Mouse (Mus musculus): ENCODE measurements around the gene Dhdds. TPM values are rescaled to one million over a fixed set of nuclear protein-coding genes. Genes with fewer than 3 reads are reported as not detected.
A peak's percentile ranks its signal among the peaks of the same experiment; 100 is the strongest.

Gene Dhdds
- polyA plus RNA-seq, 1 experiment from 2014 or later, result 37.4 TPM

DNA sequence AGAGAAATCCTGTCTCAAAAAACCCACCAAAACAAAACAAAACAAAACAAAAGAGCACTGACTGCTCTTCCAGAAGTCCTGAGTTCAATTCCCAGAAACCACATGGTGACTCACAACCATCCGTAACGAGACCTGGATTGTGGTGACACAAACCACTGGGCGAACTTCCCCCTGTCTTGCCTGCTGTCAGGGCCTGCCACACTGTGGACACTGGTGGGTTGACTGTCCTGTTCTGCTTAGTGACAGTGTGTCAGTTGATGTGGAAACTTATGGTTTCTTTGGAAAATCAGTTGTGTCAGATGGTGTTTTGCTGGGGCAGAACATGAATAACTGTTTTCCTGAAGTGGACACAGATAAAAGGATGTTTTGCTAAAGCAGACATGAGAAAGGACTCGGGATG is 58.0 kb downstream of the Dhdds start:
- Histone ChIP-seq H3K4me2 (ENCODE audit: low read length) (no peak overlapping the region), H3K36me3 (ENCODE audit: control insufficient read depth, insufficient read depth, low read length) (no peaks in the 10 kb centered on the region), H3K9me3 (ENCODE audit: control insufficient read depth, low read length) (no peaks in the 10 kb centered on the region), H3K27ac (replicated peaks in 1 of 2; ENCODE audit: control insufficient read depth in 1 of 2, insufficient read depth in 1 of 2, low read depth in 2 of 2, low read length in 2 of 2) (no peak overlapping the region), H3K27me3 (ENCODE audit: control insufficient read depth, insufficient read depth, low read length) (no peaks in the 10 kb centered on the region), H3K4me3 (ENCODE audit: control insufficient read depth in 1 of 2, insufficient read depth in 1 of 2, low read depth in 1 of 2, low read length in 2 of 2) (no peak overlapping the region), H3K9ac (ENCODE audit: low read length) (no peak overlapping the region), H3K4me1 (ENCODE audit: control insufficient read depth in 2 of 2, insufficient read depth in 2 of 2, low read length in 2 of 2) (peaks cover 7 to 18% of the 10 kb centered on the region in 2 experiments)
- no peak for ATAC-seq (ENCODE audit: insufficient number of reproducible peaks, insufficient read depth, low FRiP score, low read depth)
- WGBS, result 90% methylated on average over 4 of the region's 4 CpGs

DNA sequence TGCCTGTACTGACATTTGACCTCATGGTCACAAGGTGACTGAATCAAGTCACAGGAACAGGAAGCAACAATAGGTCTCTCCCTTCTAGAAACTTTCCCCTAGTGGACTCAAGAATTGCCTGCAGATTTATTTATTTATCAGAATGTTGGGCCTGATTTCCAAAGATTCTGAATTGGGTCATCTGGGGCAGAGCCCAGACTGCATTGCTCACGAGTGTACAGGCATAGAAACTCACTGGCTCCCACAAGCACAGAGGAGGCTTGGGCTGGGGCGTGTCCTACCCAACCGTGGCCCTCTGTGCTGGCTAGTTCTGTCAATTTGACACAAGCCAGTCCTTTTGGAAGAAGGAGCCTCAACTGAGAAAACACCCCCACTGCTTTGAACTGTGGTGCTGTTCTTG is 59.1 kb downstream of the Dhdds start:
- no peaks in the 10 kb centered on the region for H3K36me3 ChIP-seq (ENCODE audit: control insufficient read depth, insufficient read depth, low read length)
- 30% methylated on average over 3 of the region's 3 CpGs for WGBS
- no peak overlapping the region for H3K27ac ChIP-seq (replicated peaks in 1 of 2; ENCODE audit: control insufficient read depth in 1 of 2, insufficient read depth in 1 of 2, low read depth in 2 of 2, low read length in 2 of 2)
- no peak overlapping the region for H3K9ac ChIP-seq (ENCODE audit: low read length)
- H3K4me2 ChIP-seq (ENCODE audit: low read length), result no peak overlapping the region
- no peaks in the 10 kb centered on the region for H3K27me3 ChIP-seq (ENCODE audit: control insufficient read depth, insufficient read depth, low read length)
- peaks cover 7 to 18% of the 10 kb centered on the region in 2 experiments for H3K4me1 ChIP-seq (ENCODE audit: control insufficient read depth in 2 of 2, insufficient read depth in 2 of 2, low read length in 2 of 2)
- no peak for ATAC-seq (ENCODE audit: insufficient number of reproducible peaks, insufficient read depth, low FRiP score, low read depth)
- H3K9me3 ChIP-seq (ENCODE audit: control insufficient read depth, low read length), result no peaks in the 10 kb centered on the region
- no peak overlapping the region for H3K4me3 ChIP-seq (ENCODE audit: control insufficient read depth in 1 of 2, insufficient read depth in 1 of 2, low read depth in 1 of 2, low read length in 2 of 2)

DNA sequence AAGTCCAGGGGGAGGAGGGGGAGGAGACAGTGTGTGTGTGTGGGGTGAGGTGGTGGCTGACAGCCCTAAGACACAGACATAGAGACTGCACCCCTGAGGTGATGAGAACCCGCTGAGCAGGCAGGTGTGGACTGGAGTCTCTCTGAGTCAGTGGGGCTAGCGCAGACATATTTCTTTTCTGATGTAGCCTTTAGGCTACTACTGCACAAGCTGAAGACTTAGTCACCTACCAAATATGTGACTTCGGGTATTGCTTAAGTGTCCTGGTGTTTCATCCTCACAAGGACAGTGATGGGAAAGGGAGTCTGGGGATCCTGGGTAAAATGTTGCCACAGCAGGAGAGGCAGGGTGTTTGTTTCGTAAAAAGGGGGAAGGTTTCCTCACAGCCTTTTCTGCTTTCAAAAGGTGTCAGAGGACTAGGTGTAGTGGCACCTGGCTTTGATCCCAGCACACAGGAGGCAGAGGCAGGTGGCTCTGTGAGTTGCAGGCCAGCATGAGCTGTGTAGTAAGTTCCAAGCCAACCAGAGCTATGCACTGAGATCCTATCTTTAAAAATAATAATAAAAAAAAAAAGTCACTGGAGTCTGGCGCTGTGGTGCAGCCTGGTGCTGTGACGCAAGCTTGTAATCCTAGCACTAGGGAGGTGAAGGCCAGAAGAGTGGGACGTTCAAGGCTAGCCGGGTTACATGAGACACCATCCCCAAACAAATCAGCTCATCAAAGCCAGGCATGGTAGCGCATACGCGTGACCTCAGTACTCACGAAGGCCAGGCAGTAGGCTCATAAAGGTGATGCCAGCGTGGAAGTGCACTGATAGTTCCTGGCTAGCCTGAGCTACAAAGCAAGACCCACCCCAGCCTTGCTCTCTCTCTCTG is 60.1 kb downstream of the Dhdds start:
- H3K9ac ChIP-seq (ENCODE audit: low read length), result no peak overlapping the region
- 70% methylated on average over 13 of the region's 13 CpGs for WGBS
- no peak overlapping the region for H3K4me2 ChIP-seq (ENCODE audit: low read length)
- peaks cover 7 to 18% of the 10 kb centered on the region in 2 experiments for H3K4me1 ChIP-seq (ENCODE audit: control insufficient read depth in 2 of 2, insufficient read depth in 2 of 2, low read length in 2 of 2)
- H3K4me3 ChIP-seq (ENCODE audit: control insufficient read depth in 1 of 2, insufficient read depth in 1 of 2, low read depth in 1 of 2, low read length in 2 of 2), result no peak overlapping the region
- H3K27ac ChIP-seq (replicated peaks in 1 of 2; ENCODE audit: control insufficient read depth in 1 of 2, insufficient read depth in 1 of 2, low read depth in 2 of 2, low read length in 2 of 2), result no peak overlapping the region
- no peak for ATAC-seq (ENCODE audit: insufficient number of reproducible peaks, insufficient read depth, low FRiP score, low read depth)
- H3K27me3 ChIP-seq (ENCODE audit: control insufficient read depth, insufficient read depth, low read length), result no peaks in the 10 kb centered on the region
- no peaks in the 10 kb centered on the region for H3K9me3 ChIP-seq (ENCODE audit: control insufficient read depth, low read length)
- H3K36me3 ChIP-seq (ENCODE audit: control insufficient read depth, insufficient read depth, low read length), result no peaks in the 10 kb centered on the region

DNA sequence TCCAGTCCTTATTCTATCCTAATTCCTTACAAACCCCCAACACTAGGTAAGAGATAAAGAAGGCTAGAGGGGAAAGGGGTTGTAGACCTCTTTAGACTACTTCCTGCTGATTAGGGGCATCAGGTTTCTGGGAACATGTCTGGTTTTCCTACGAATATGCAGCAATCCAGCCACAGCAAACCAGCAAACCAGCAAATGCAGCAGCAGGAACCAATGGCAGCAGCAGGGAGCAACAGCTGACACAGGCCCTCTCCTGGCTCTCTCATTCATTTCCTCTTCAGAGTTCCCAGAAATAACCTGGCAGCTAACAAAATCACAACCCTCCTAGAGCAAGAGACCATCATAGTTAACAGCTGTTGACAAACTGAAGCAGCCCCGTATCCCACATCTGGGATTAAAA is 62.6 kb downstream of the Dhdds start:
- Histone ChIP-seq H3K27ac (replicated peaks in 1 of 2; ENCODE audit: control insufficient read depth in 1 of 2, insufficient read depth in 1 of 2, low read depth in 2 of 2, low read length in 2 of 2) (0 out of 4 replicates have a peak overlapping the region, but pooled peaks of 1 of the 2 experiments have one; percentile 37), H3K9ac (ENCODE audit: low read length) (no peak overlapping the region), H3K27me3 (ENCODE audit: control insufficient read depth, insufficient read depth, low read length) (no peaks in the 10 kb centered on the region), H3K4me1 (ENCODE audit: control insufficient read depth in 2 of 2, insufficient read depth in 2 of 2, low read length in 2 of 2) (peaks cover 7 to 18% of the 10 kb centered on the region in 2 experiments), H3K4me2 (ENCODE audit: low read length) (no peak overlapping the region), H3K9me3 (ENCODE audit: control insufficient read depth, low read length) (no peaks in the 10 kb centered on the region), H3K36me3 (ENCODE audit: control insufficient read depth, insufficient read depth, low read length) (no peaks in the 10 kb centered on the region), H3K4me3 (ENCODE audit: control insufficient read depth in 1 of 2, insufficient read depth in 1 of 2, low read depth in 1 of 2, low read length in 2 of 2) (no peak overlapping the region)
- 15% methylated on average over 2 of the region's 2 CpGs for WGBS
- no peak for ATAC-seq (ENCODE audit: insufficient number of reproducible peaks, insufficient read depth, low FRiP score, low read depth)

DNA sequence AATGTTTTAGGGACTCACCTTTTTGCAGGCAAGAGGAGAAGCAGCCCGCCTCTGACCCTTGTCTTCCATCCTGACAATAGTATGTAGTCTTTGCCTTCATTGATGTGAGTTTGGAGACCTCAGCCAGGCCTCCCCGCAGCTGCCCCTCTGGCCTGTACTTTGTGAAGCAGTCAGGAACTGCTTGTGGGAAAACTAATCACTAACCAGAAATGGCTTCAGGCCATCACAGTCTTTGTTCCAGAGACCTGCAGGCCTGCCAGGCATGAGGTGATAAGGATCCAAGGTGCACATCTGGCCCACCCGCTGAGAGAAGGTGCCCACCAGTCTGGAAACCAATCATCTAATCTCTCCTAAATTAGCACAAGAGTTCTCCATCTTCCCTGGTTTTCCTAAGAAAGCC is 68.9 kb downstream of the Dhdds start:
- Histone ChIP-seq H3K4me3 (ENCODE audit: control insufficient read depth in 1 of 2, insufficient read depth in 1 of 2, low read depth in 1 of 2, low read length in 2 of 2) (no peak overlapping the region), H3K27ac (replicated peaks in 1 of 2; ENCODE audit: control insufficient read depth in 1 of 2, insufficient read depth in 1 of 2, low read depth in 2 of 2, low read length in 2 of 2) (no peak overlapping the region), H3K9me3 (ENCODE audit: control insufficient read depth, low read length) (no peaks in the 10 kb centered on the region), H3K4me2 (ENCODE audit: low read length) (no peak overlapping the region), H3K4me1 (ENCODE audit: control insufficient read depth in 2 of 2, insufficient read depth in 2 of 2, low read length in 2 of 2) (peaks cover 4 to 11% of the 10 kb centered on the region in 2 experiments; a peak in 3 of 4 replicates), H3K27me3 (ENCODE audit: control insufficient read depth, insufficient read depth, low read length) (no peaks in the 10 kb centered on the region), H3K9ac (ENCODE audit: low read length) (no peak overlapping the region), H3K36me3 (ENCODE audit: control insufficient read depth, insufficient read depth, low read length) (no peaks in the 10 kb centered on the region)
- no peak for ATAC-seq (ENCODE audit: insufficient number of reproducible peaks, insufficient read depth, low FRiP score, low read depth)
- WGBS, result 60% methylated on average over 3 of the region's 3 CpGs

DNA sequence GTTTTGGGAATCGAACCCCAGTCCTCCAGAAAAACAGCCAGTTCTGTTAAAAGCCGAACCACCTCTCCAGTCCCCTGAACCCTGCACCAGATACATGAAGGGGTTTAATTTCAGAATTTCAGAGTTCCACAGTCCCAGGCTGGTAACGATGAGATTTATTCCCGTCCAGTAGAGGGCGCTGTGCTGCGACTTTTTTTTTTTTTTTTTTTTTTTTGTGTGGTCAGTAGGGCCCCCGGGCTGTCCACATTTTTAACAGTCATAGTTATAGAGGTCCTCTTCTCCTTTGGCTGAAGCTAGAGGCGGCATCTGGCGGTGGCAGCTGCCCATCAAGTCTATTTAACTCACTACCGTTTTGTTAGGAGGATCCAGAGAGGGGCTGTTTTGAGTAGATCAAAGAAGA is 69.4 kb downstream of the Dhdds start:
- 18% methylated on average over 10 of the region's 10 CpGs for WGBS
- Histone ChIP-seq H3K4me2 (ENCODE audit: low read length) (no peak overlapping the region), H3K36me3 (ENCODE audit: control insufficient read depth, insufficient read depth, low read length) (no peaks in the 10 kb centered on the region), H3K27ac (replicated peaks in 1 of 2; ENCODE audit: control insufficient read depth in 1 of 2, insufficient read depth in 1 of 2, low read depth in 2 of 2, low read length in 2 of 2) (no peak overlapping the region), H3K9ac (ENCODE audit: low read length) (no peak overlapping the region), H3K4me3 (ENCODE audit: control insufficient read depth in 1 of 2, insufficient read depth in 1 of 2, low read depth in 1 of 2, low read length in 2 of 2) (no peak overlapping the region), H3K4me1 (ENCODE audit: control insufficient read depth in 2 of 2, insufficient read depth in 2 of 2, low read length in 2 of 2) (peaks cover 4 to 11% of the 10 kb centered on the region in 2 experiments; a peak in 3 of 4 replicates), H3K9me3 (ENCODE audit: control insufficient read depth, low read length) (no peaks in the 10 kb centered on the region), H3K27me3 (ENCODE audit: control insufficient read depth, insufficient read depth, low read length) (no peaks in the 10 kb centered on the region)
- no peak for ATAC-seq (ENCODE audit: insufficient number of reproducible peaks, insufficient read depth, low FRiP score, low read depth)

DNA sequence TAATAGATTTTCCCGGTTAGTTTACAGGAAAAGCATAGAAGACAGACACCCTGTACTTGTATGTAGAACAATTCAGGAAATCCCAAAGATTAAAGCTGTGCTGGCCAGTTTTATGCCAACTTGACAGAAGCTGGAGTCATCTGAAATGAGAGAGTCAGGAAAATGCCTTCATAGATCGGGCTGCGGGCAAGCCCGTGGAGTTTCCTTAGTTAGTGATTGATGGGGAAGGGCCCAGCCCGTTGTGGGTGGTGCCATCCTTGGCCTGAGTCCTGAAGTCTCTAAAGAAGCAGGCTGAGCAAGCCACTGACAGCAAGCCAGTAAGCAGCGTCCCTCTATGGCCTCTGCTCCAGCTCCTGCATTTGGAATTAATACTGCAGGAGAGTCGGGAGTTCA is 71.4 kb downstream of the Dhdds start:
- H3K4me1 ChIP-seq (ENCODE audit: control insufficient read depth in 2 of 2, insufficient read depth in 2 of 2, low read length in 2 of 2), result peaks cover 4 to 11% of the 10 kb centered on the region in 2 experiments; a peak in 3 of 4 replicates
- 31% methylated on average over 7 of the region's 7 CpGs for WGBS
- H3K36me3 ChIP-seq (ENCODE audit: control insufficient read depth, insufficient read depth, low read length), result no peaks in the 10 kb centered on the region
- no peak overlapping the region for H3K4me3 ChIP-seq (ENCODE audit: control insufficient read depth in 1 of 2, insufficient read depth in 1 of 2, low read depth in 1 of 2, low read length in 2 of 2)
- peak overlapping the region; percentile 12; the same call in 1 of the 2 replicates for H3K9ac ChIP-seq (ENCODE audit: low read length)
- H3K9me3 ChIP-seq (ENCODE audit: control insufficient read depth, low read length), result no peaks in the 10 kb centered on the region
- H3K27ac ChIP-seq (replicated peaks in 1 of 2; ENCODE audit: control insufficient read depth in 1 of 2, insufficient read depth in 1 of 2, low read depth in 2 of 2, low read length in 2 of 2), result peak overlapping the region; percentile 77 to 79
- no peaks in the 10 kb centered on the region for H3K27me3 ChIP-seq (ENCODE audit: control insufficient read depth, insufficient read depth, low read length)
- 0 out of 2 replicates have a peak overlapping the region, but pooled peaks have one; percentile 13 for H3K4me2 ChIP-seq (ENCODE audit: low read length)
- ATAC-seq (ENCODE audit: insufficient number of reproducible peaks, insufficient read depth, low FRiP score, low read depth), result 0 out of 2 replicates have a peak, but pooled peaks have one; percentile 37

Measured in heart, embryonic 14.5 days (tissue).